Mouse (Mus musculus): Measurements from ENCODE around the gene Iffo2.
A peak's percentile ranks its signal among the peaks of the same experiment; 100 is the strongest.

The Iffo2 gene

GRCm38 (mm10) chr4:139640775-139641174, 110.4 kb downstream of the Iffo2 start:
- no peak for DNase-seq (ENCODE audit: low read depth)

GRCm38 (mm10) chr4:139641829-139642425, 111.6 kb downstream of the Iffo2 start:
- DNase-seq (ENCODE audit: low read depth), result no peak

GRCm38 (mm10) chr4:139643972-139644371, 113.6 kb downstream of the Iffo2 start:
- peak; percentile 79 for DNase-seq (ENCODE audit: low read depth)

- DNase-seq (ENCODE audit: low read depth), result peak; percentile 41
Observed at GRCm38 (mm10) chr4:139646916-139647315, 116.6 kb downstream of the Iffo2 start.

GRCm38 (mm10) chr4:139650086-139650743, 119.9 kb downstream of the Iffo2 start:
- no peak for DNase-seq (ENCODE audit: low read depth)

- no peak for DNase-seq (ENCODE audit: low read depth)
Observed at GRCm38 (mm10) chr4:139650907-139651306, 120.6 kb downstream of the Iffo2 start.

- DNase-seq (ENCODE audit: low read depth), result no peak
Observed at GRCm38 (mm10) chr4:139653238-139653637, 122.9 kb downstream of the Iffo2 start, which contains the start of gene Tas1r2. TSS of gene Tas1r2 (plus strand) at chr4:139653538.

GRCm38 (mm10) chr4:139661897-139662296, 131.5 kb downstream of the Iffo2 start:
- DNase-seq (ENCODE audit: low read depth), result no peak

GRCm38 (mm10) chr4:139667632-139668031, 137.3 kb downstream of the Iffo2 start:
- no peak for DNase-seq (ENCODE audit: low read depth)

- peak; percentile 79 for DNase-seq (ENCODE audit: low read depth)
Observed at GRCm38 (mm10) chr4:139669847-139670246, 139.5 kb downstream of the Iffo2 start.
